Mouse (Mus musculus) hindbrain, embryonic 14.5 days (tissue): Measurements from ENCODE around the gene Rps16. TPM values are rescaled to one million over a fixed set of nuclear protein-coding genes. Genes with fewer than 3 reads are reported as not detected.

Experiments
- polyA plus RNA-seq: library from polyadenylated mRNA; unstranded; fragments of >200 nt; fragmentation: Nextera tagmentation; extraction: Ambion mirVana; gene quantifications from 2 replicates; pipeline ENCODE4 v1.2.1, GENCODE M21; 2014

The Rps16 gene
- polyA plus RNA-seq, 1 experiment from 2014 or later, result 677 TPM

Other genes starting within 250 kb of the Rps16 start
- 0.09 and 0.24 TPM in 2 replicates for gene 9530053A07Rik, start 221.2 kb upstream of the Rps16 start, polyA plus RNA-seq
- gene Fbl, start 180.9 kb upstream of the Rps16 start, polyA plus RNA-seq, result 23.1 and 28.2 TPM in 2 replicates
- gene Dyrk1b, start 171.2 kb upstream of the Rps16 start, polyA plus RNA-seq, result 11.6 and 12.6 TPM in 2 replicates
- 8.8 and 11.3 TPM in 2 replicates for gene Eid2, start 82.8 kb upstream of the Rps16 start, polyA plus RNA-seq
- 33.8 and 35.2 TPM in 2 replicates for gene Eid2b, start 72.9 kb upstream of the Rps16 start, polyA plus RNA-seq
- gene Selenov, start 59.5 kb upstream of the Rps16 start, polyA plus RNA-seq, result 0.74 and 0.91 TPM in 2 replicates
- 19.1 and 21.0 TPM in 2 replicates for gene Dll3, start 48.4 kb upstream of the Rps16 start, polyA plus RNA-seq
- 125 and 137 TPM in 2 replicates for gene Timm50, start 38.6 kb upstream of the Rps16 start, polyA plus RNA-seq
- gene Supt5, start 11.9 kb upstream of the Rps16 start, polyA plus RNA-seq, result 75.2 and 78.3 TPM in 2 replicates
- gene Plekhg2, start 21.9 kb downstream of the Rps16 start, polyA plus RNA-seq, result 21.5 and 25.5 TPM in 2 replicates
- gene Zfp36, start 29.6 kb downstream of the Rps16 start, polyA plus RNA-seq, result 3.0 and 3.7 TPM in 2 replicates
- 39.2 and 44.5 TPM in 2 replicates for gene Med29, start 42.1 kb downstream of the Rps16 start, polyA plus RNA-seq
- gene Paf1, start 42.3 kb downstream of the Rps16 start, polyA plus RNA-seq, result 73.9 and 74.3 TPM in 2 replicates
- 4.7 and 6.6 TPM in 2 replicates for gene Gmfg, start 86.8 kb downstream of the Rps16 start, polyA plus RNA-seq
- gene Lrfn1, start 101.3 kb downstream of the Rps16 start, polyA plus RNA-seq, result 25.5 and 28.7 TPM in 2 replicates
- not detected in 2 replicates for gene Ifnl2, start 159.8 kb downstream of the Rps16 start, polyA plus RNA-seq
- gene Ifnl3, start 172.2 kb downstream of the Rps16 start, polyA plus RNA-seq, result not detected in 2 replicates
- gene Sycn, start 190.2 kb downstream of the Rps16 start, polyA plus RNA-seq, result not detected in 2 replicates
- gene Nccrp1, start 196.6 kb downstream of the Rps16 start, polyA plus RNA-seq, result 0.12 and 0.13 TPM in 2 replicates
- 26.8 and 27.6 TPM in 2 replicates for gene Samd4b, start 247.5 kb downstream of the Rps16 start, polyA plus RNA-seq
- gene Pak4, start 247.5 kb downstream of the Rps16 start, polyA plus RNA-seq, result 13.2 and 14.2 TPM in 2 replicates